Mouse (Mus musculus) midbrain, embryonic 12.5 days (tissue): ENCODE measurements around the gene Zfp174. TPM values are rescaled to one million over a fixed set of nuclear protein-coding genes. Genes with fewer than 3 reads are reported as not detected.
A peak's percentile ranks its signal among the peaks of the same experiment; 100 is the strongest.
"Not testable (repeated sequence)": the region's sequence is repeated elsewhere in the genome, so short reads cannot be mapped to it uniquely, and the experiment has no call there.

Experiments used
- ATAC-seq: fragments of 200-750 bp; cut with Nextera tagmentation; 2 replicates; pipeline ENCODE4 v1.8.0; 2017; ENCODE audit warnings: low read depth, moderate TSS enrichment, moderate library complexity; ENCODE audit not compliant: low FRiP score
- H3K27ac ChIP-seq: fragments of 300-500 bp; sonication (generic); replicated peaks from 2 replicates; pipeline ENCODE4 v1.5.1; 2016; ENCODE audit warnings: mild to moderate bottlenecking
- H3K27me3 ChIP-seq: fragments of 300-500 bp; sonication (generic); 2 replicates; pipeline ENCODE4 v1.6.1; 2016; ENCODE audit warnings: mild to moderate bottlenecking
- H3K36me3 ChIP-seq: fragments of 300-500 bp; sonication (generic); 2 replicates; pipeline ENCODE4 v1.6.1; 2016
- H3K4me1 ChIP-seq: fragments of 300-500 bp; sonication (generic); 2 replicates; pipeline ENCODE4 v1.6.1; 2016
- H3K4me2 ChIP-seq: fragments of 300-500 bp; sonication (generic); replicated peaks from 2 replicates; pipeline ENCODE4 v1.6.1; 2016; ENCODE audit warnings: mild to moderate bottlenecking, moderate library complexity
- H3K4me3 ChIP-seq: fragments of 300-500 bp; sonication (generic); 2 replicates; pipeline ENCODE4 v1.5.1; 2016; ENCODE audit warnings: mild to moderate bottlenecking
- H3K9ac ChIP-seq: fragments of 300-500 bp; sonication (generic); replicated peaks from 2 replicates; pipeline ENCODE4 v1.6.1; 2016; ENCODE audit warnings: mild to moderate bottlenecking, moderate library complexity
- H3K9me3 ChIP-seq: fragments of 300-500 bp; sonication (generic); 2 replicates; pipeline ENCODE4 v1.6.1; 2016; ENCODE audit warnings: mild to moderate bottlenecking
- WGBS: fragments of 180-500 bp; shearing (Covaris S2); methylation state at CpG from one replicate; pipeline ENCODE4 v1.1.7; 2016; 5-methylcytosine and 5-hydroxymethylcytosine counted together
- polyA plus RNA-seq: library from polyadenylated mRNA; unstranded; fragments of >200 nt; fragmentation: Nextera tagmentation; extraction: Ambion mirVana; gene quantifications from 2 replicates; pipeline ENCODE4 v1.2.1, GENCODE M21; 2016

Zfp174 gene
- 1.6 and 2.1 TPM in 2 replicates for polyA plus RNA-seq

DNA sequence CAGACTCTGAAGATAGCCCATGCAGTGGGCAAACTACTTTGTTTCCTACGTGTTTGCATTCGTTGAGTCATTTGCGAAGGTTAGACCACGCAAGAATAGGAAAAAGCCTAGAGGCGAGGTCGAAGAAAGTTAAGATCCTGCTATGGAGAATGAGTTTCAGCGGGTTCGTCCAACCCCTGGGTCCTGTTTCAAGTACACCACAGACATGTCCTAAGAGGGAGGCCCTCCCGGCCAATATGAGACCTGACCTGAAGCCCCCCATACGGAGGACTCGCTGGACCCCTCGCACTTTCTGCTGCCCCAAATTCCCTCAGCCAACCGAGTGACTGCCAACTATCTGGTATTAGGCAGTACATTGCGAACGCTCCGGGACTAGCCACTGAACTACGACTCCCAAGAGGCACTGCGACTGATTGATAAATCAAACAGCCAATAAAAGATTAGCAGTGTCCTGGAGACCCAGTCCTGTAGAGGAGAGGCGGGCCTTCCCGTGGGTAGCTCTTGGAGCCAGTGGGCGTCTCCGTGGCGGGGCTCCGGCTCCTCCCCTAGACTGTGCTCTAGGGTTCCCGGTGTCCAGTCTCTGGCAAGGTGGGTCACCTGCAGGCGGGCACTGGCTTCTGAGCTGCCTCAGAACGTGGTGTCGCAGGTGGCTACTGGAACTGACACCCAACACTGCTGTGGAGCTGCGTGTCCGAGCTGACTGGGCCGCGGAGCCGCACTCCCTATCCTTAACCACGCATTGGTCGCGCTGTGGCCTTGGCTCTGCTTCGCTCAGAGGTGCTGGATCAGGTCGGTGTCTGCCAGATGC is at the start of gene Zfp174:
Gene Zfp174 (plus strand): TSS at position 558 of the 808 bp plus-strand sequence.
- WGBS, result 4% methylated on average over 38 of the region's 38 CpGs
- no peak within 1 kb of the TSS for H3K27ac ChIP-seq
- ATAC-seq, result peak; percentile 99
- H3K4me2 ChIP-seq, result peak within 1 kb of the TSS; percentile 67
- H3K9ac ChIP-seq, result peak within 1 kb of the TSS; percentile 68
- peak within 1 kb of the TSS; percentile 72 for H3K4me3 ChIP-seq
- H3K4me1 ChIP-seq, result peaks cover 4% of the 10 kb centered on the region; the same call in 1 of the 2 replicates
- no peaks in the 10 kb centered on the region for H3K9me3 ChIP-seq
- no peaks in the 10 kb centered on the region for H3K36me3 ChIP-seq
- no peaks in the 10 kb centered on the region for H3K27me3 ChIP-seq

GRCm38 (mm10) chr16:3808176-3808575 is 38.9 kb upstream of the Zfp174 start:
- ATAC-seq, result no peak
- H3K27me3 ChIP-seq, result no peaks in the 10 kb centered on the region
- H3K4me1 ChIP-seq, result no peaks in the 10 kb centered on the region
- H3K4me3 ChIP-seq, result no peak overlapping the region
- no peak overlapping the region for H3K9ac ChIP-seq
- no peak overlapping the region for H3K27ac ChIP-seq
- H3K36me3 ChIP-seq, result no peaks in the 10 kb centered on the region
- 83% methylated on average over 3 of the region's 3 CpGs for WGBS
- 0 out of 2 replicates have a peak, but pooled peaks cover 9% of the 10 kb centered on the region for H3K9me3 ChIP-seq
- no peak overlapping the region for H3K4me2 ChIP-seq

- ATAC-seq, H3K27ac ChIP-seq, H3K4me2 ChIP-seq, H3K4me3 ChIP-seq, H3K9ac ChIP-seq, H3K27me3 ChIP-seq, H3K4me1 ChIP-seq, H3K9me3 ChIP-seq, H3K36me3 ChIP-seq: not testable (repeated sequence)
- WGBS, result 85% methylated on average over 6 of the region's 6 CpGs
Measured at GRCm38 (mm10) chr16:3814667-3815066, 32.4 kb upstream of the Zfp174 start.

GRCm38 (mm10) chr16:3820202-3820601 is 26.9 kb upstream of the Zfp174 start:
- Histone ChIP-seq H3K4me2 (no peak overlapping the region), H3K9ac (no peak overlapping the region), H3K4me3 (no peak overlapping the region), H3K27ac (no peak overlapping the region), H3K36me3 (no peaks in the 10 kb centered on the region), H3K27me3 (no peaks in the 10 kb centered on the region), H3K9me3 (no peaks in the 10 kb centered on the region), H3K4me1 (no peaks in the 10 kb centered on the region)
- 84% methylated on average over 2 of the region's 2 CpGs for WGBS
- no peak for ATAC-seq

GRCm38 (mm10) chr16:3828021-3828420 is 19.0 kb upstream of the Zfp174 start:
- Histone ChIP-seq H3K4me3 (no peak overlapping the region), H3K9me3 (no peaks in the 10 kb centered on the region), H3K4me2 (no peak overlapping the region), H3K27me3 (no peaks in the 10 kb centered on the region), H3K9ac (no peak overlapping the region), H3K27ac (no peak overlapping the region), H3K4me1 (no peaks in the 10 kb centered on the region), H3K36me3 (no peaks in the 10 kb centered on the region)
- 60% methylated on average over 3 of the region's 3 CpGs for WGBS
- no peak for ATAC-seq

DNA sequence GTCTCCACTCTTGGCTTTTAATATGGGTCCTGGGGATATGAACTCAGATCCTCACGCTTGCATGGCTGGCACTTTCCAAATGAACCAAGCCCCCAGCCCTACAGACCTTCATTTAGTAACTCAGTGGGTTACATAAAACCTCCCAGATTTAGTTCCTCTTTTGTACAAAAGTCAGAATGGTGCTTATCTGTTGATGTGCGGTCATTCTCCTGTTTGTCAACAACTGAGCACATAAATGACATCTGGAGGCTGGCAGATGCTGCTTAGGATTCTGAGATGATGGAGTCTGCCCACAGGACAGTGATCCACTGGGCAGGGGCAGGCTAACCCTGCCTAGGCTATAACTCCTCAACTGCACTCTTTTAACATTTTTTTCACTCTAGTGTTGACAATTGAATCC is 17.3 kb upstream of the Zfp174 start:
- H3K27me3 ChIP-seq, result no peaks in the 10 kb centered on the region
- ATAC-seq, result no peak
- WGBS, result 91% methylated on average over 2 of the region's 2 CpGs
- H3K27ac ChIP-seq, result no peak overlapping the region
- H3K36me3 ChIP-seq, result no peaks in the 10 kb centered on the region
- H3K9ac ChIP-seq, result no peak overlapping the region
- no peak overlapping the region for H3K4me2 ChIP-seq
- no peak overlapping the region for H3K4me3 ChIP-seq
- H3K9me3 ChIP-seq, result no peaks in the 10 kb centered on the region
- H3K4me1 ChIP-seq, result no peaks in the 10 kb centered on the region

GRCm38 (mm10) chr16:3830588-3831109 is 16.4 kb upstream of the Zfp174 start, which contains the start of gene Olfr15:
TSS of gene Olfr15 (plus strand) at chr16:3830878.
- ATAC-seq, result no peak
- no peaks in the 10 kb centered on the region for H3K9me3 ChIP-seq
- no peak within 1 kb of the TSS for H3K4me2 ChIP-seq
- no peak within 1 kb of the TSS for H3K27ac ChIP-seq
- no peak within 1 kb of the TSS for H3K9ac ChIP-seq
- no peaks in the 10 kb centered on the region for H3K36me3 ChIP-seq
- no peaks in the 10 kb centered on the region for H3K27me3 ChIP-seq
- H3K4me1 ChIP-seq, result no peaks in the 10 kb centered on the region
- no peak within 1 kb of the TSS for H3K4me3 ChIP-seq

GRCm38 (mm10) chr16:3835461-3835860 is 11.6 kb upstream of the Zfp174 start:
- Histone ChIP-seq H3K36me3 (no peaks in the 10 kb centered on the region), H3K9me3 (no peaks in the 10 kb centered on the region), H3K9ac (no peak overlapping the region), H3K4me2 (no peak overlapping the region), H3K4me3 (no peak overlapping the region), H3K27me3 (no peaks in the 10 kb centered on the region), H3K4me1 (no peaks in the 10 kb centered on the region), H3K27ac (no peak overlapping the region)
- ATAC-seq, result no peak
- 79% methylated on average over 2 of the region's 2 CpGs for WGBS

DNA sequence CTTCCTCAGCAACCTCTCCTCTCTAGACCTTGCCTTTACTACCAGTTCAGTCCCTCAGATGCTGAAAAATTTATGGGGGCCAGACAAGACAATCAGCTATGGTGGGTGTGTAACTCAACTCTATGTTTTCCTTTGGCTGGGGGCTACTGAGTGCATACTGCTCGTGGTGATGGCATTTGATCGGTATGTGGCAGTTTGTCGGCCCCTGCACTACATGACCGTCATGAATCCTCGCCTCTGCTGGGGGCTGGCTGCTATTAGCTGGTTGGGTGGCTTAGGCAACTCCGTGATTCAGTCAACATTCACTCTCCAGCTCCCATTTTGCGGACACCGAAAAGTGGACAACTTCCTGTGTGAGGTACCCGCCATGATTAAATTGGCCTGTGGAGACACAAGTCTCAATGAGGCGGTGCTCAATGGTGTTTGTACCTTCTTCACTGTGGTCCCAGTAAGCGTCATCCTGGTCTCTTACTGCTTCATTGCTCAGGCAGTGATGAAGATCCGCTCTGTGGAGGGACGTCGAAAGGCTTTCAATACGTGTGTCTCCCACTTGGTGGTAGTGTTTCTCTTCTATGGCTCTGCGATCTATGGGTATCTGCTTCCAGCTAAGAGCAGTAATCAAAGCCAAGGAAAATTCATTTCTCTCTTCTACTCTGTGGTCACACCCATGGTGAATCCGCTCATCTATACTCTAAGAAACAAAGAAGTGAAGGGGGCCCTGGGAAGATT is 7.7 kb upstream of the Zfp174 start:
- H3K9me3 ChIP-seq, result no peaks in the 10 kb centered on the region
- no peaks in the 10 kb centered on the region for H3K4me1 ChIP-seq
- H3K27ac ChIP-seq, result no peak overlapping the region
- no peak overlapping the region for H3K9ac ChIP-seq
- no peak overlapping the region for H3K4me3 ChIP-seq
- H3K27me3 ChIP-seq, result no peaks in the 10 kb centered on the region
- ATAC-seq, result no peak
- H3K36me3 ChIP-seq, result no peaks in the 10 kb centered on the region
- H3K4me2 ChIP-seq, result no peak overlapping the region
- WGBS, result 64% methylated on average over 17 of the region's 17 CpGs

DNA sequence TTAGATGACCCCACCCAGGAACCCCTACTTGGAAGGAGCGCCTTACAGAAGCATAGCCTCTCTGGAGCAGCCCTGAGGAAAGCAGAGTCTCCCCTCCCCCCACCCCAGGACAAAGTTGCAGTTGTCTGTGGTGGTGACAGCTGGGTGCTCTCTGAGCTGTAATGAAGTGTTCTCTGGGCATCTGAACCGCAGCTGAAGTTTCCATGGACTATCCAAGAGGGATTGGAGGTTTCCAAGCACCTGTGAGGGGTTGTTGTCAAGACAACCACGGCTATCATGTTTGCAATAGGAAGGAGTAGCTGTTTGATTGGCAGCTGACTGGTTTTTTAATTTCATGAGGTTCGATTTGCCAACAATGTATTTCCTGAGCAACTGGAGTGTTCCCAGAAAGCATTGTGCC is 4.1 kb upstream of the Zfp174 start:
- H3K36me3 ChIP-seq, result no peaks in the 10 kb centered on the region
- WGBS, result 36% methylated on average over 4 of the region's 4 CpGs
- H3K4me1 ChIP-seq, result peaks cover 4% of the 10 kb centered on the region; the same call in 1 of the 2 replicates
- H3K9ac ChIP-seq, result no peak overlapping the region
- no peak overlapping the region for H3K4me3 ChIP-seq
- no peaks in the 10 kb centered on the region for H3K27me3 ChIP-seq
- ATAC-seq, result no peak
- H3K9me3 ChIP-seq, result no peaks in the 10 kb centered on the region
- no peak overlapping the region for H3K27ac ChIP-seq
- no peak overlapping the region for H3K4me2 ChIP-seq

- Histone ChIP-seq H3K27ac (no peak overlapping the region), H3K4me1 (peaks cover 4% of the 10 kb centered on the region; the same call in 1 of the 2 replicates), H3K4me2 (no peak overlapping the region), H3K36me3 (no peaks in the 10 kb centered on the region), H3K9ac (no peak overlapping the region), H3K9me3 (no peaks in the 10 kb centered on the region), H3K27me3 (no peaks in the 10 kb centered on the region), H3K4me3 (no peak overlapping the region)
- 50% methylated on average over 1 of the region's 1 CpGs for WGBS
- ATAC-seq, result no peak
Measured at GRCm38 (mm10) chr16:3843796-3844195, 3.3 kb upstream of the Zfp174 start.

- Histone ChIP-seq H3K4me2 (peak overlapping the region; percentile 67), H3K36me3 (no peaks in the 10 kb centered on the region), H3K9me3 (no peaks in the 10 kb centered on the region), H3K4me1 (peaks cover 4% of the 10 kb centered on the region; the same call in 1 of the 2 replicates), H3K9ac (peak overlapping the region; percentile 68), H3K27me3 (no peaks in the 10 kb centered on the region), H3K27ac (no peak overlapping the region), H3K4me3 (peak overlapping the region; percentile 72)
- no peak for ATAC-seq
- WGBS, result 67% methylated on average over 4 of the region's 4 CpGs
Measured at GRCm38 (mm10) chr16:3847871-3848270, 803 bp downstream of the Zfp174 start.
